Mouse (Mus musculus) adrenal gland, postnatal 10 days (tissue): Measurements from ENCODE around the gene Cldn7. TPM values are rescaled to one million over a fixed set of nuclear protein-coding genes. Genes with fewer than 3 reads are reported as not detected.
"Not testable (repeated sequence)": the region's sequence is repeated elsewhere in the genome, so short reads cannot be mapped to it uniquely, and the experiment has no call there.

ENCODE experiments used
- DNase-seq: peaks from one replicate; pipeline ENCODE4 v3.0.0; 2021; ENCODE audit warnings: mixed read lengths
- microRNA-seq: library from miRNA; unstranded; fragments of <30 nt; microRNA quantifications from one replicate; pipeline ENCODE4 v1.2.0, GENCODE M21; 2021
- total RNA-seq, 2 experiments: library from RNA; stranded (reverse); gene quantifications; 2 replicates each; pipeline ENCODE4 v1.2.3; 2021

Gene Cldn7
- total RNA-seq, 2 experiments from 2014 or later: 0.70 to 1.2 TPM

DNA sequence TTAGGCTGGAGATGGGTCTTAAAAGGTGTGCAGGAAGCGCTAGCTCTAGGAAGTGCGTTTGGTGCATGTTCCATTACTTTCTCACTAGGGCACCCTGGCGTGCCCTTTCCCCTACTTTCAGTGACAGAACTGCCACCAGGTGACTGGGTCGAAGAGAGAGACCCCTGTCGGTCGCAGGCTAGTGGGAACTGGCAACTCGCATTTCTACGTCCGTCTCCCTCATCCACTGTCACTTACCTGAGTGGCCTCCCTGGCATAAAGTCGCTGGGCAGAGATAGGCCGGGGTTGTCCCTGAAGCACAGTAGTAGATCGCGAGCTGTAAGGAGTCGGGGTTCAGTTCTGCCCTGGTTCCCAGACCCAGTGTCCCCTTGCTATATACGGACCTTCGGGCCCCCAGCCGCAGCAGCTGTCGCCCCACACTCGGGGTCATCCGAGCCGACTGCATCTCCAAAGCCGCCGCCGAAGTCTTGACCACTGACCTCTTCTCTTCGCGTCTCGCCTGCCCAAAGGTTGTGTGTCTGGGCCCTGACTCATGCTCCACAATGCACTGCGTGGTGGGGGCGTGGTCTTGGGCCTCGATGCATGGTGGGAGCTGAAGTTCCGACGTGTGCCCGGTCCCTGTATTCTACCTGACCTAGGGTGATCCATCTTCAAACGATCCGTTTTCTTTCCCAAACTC lies 50.4 kb downstream of the Cldn7 start, which contains the start of gene Acadvl:
TSS of gene Acadvl (minus strand) at position 532 of the 679 bp plus-strand sequence.
- peak; percentile 94 for DNase-seq

DNA sequence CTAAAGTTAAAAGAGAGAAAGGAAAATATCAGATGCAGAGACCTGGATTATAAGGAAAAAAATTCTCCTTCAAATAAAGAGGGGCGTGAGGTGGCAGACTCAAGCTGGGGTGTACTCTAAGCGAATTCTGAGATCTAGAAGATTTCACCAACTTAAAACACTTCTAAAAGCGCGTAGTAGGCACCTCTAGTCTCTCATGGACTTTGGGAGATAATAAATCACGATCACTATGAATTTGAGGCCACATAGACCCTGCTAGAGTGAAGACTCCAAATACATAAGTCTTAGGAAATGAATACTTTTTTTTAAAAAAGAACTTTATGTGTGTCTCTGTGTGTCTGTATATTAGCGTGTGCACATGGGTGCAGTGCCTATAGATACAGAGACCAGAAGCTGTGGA lies 51.1 kb downstream of the Cldn7 start:
- DNase-seq: no peak

DNA sequence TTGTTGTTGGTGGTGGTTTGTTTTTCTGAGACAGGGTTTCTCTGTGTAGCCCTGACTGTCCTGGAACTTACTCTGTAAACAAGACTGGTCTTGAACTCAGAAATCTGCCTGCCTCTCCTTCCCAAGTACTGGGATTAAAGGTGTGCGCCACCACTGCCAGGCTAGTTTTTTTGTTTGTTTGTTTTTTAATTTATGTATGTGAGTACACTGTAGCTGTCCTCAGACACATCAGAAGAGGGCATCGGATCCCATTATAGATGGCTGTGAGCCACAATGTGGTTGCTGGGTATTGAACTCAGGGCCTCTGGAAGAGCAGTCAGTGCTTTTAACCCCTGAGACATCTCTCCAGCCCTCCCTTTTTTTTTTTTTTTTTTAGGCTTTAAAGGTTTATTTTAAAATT lies 51.6 kb downstream of the Cldn7 start:
- not testable (repeated sequence) for DNase-seq

DNA sequence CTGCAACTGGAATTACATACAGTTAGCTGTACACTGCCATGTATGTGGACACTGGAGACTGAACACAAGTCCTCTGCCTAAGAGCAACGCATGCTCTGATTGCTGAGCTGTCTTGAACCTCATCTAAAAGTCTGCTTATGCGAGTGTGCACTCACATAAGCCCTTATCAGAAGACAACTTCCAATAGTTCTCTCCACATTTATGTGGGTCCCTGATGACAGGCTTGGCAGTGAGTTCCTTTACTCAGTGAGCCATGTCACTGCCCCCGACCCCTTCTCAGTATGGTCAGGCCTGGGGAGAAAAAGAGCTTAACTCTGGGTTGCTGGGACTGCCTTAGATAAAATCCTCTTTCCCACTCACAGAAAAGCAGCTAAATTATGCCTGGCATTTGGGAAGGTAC lies 52.1 kb downstream of the Cldn7 start, which contains the start of gene Dlg4:
TSS of gene Dlg4 (plus strand) at position 274 of the 400 bp plus-strand sequence.
- DNase-seq: no peak

DNA sequence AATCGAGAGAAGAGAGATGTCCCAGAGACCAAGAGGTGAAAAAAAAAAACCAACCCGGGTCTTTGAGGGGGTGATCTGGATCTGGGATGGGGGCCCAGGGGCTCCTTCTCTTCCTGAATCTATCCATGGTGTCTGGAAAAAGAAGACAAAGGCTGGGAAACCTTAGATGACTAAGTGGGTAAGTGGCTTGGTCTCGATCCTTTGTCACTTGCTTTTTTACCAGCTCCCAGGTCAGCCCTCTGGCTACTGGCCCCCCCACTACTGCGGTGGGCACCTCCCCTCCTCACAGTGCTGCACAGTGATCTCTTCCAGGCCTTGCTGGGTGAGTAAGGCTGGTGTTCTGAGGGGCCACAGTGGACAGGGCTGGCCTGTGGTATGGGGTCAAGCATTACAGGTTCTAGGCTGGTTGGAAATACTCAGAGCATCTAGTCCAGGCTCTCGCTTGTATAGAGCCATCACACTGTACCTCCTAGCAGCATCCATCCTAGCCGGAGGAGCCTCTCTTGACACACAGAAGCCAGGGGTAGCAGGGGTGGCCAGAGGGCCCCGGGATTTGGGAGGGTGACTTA lies 52.7 kb downstream of the Cldn7 start:
- DNase-seq: no peak

Small RNAs within 50 kb of the gene (microRNA-seq; reads per million reads assigned to microRNA genes)
- gene Gm44349 (not detected), gene Mir324 (5,227 reads per million, percentile 89 among the genes with 10 or more reads in this experiment)

Other genes with a start within 250 kb of the Cldn7 start
- 10 to 100 TPM; 53.9 to 67.5 TPM for gene Polr2a, start 206.1 kb upstream of the Cldn7 start, total RNA-seq
- gene Slc35g3, start 202.8 kb upstream of the Cldn7 start, total RNA-seq: not detected
- gene Zbtb4, start 198.9 kb upstream of the Cldn7 start, total RNA-seq: 10 to 100 TPM; 35.5 to 41.2 TPM
- gene Chrnb1, start 168.8 kb upstream of the Cldn7 start, total RNA-seq: 1 to 10 TPM; 2.3 to 7.9 TPM
- gene Fgf11, start 162.9 kb upstream of the Cldn7 start, total RNA-seq: 1 to 10 TPM; 2.4 to 3.8 TPM
- gene Tmem102, start 159.2 kb upstream of the Cldn7 start, total RNA-seq: 1 to 10 TPM; 1.0 TPM
- not detected for gene Gm39566, start 149.5 kb upstream of the Cldn7 start, total RNA-seq
- gene Spem2, start 146.3 kb upstream of the Cldn7 start, total RNA-seq: not detected
- not detected for gene Spem1, start 142.6 kb upstream of the Cldn7 start, total RNA-seq
- 10 to 100 TPM; 17.3 to 23.5 TPM for gene Nlgn2, start 127.0 kb upstream of the Cldn7 start, total RNA-seq
- 100 to 1,000 TPM; 137 to 145 TPM for gene Tmem256, start 126.3 kb upstream of the Cldn7 start, total RNA-seq
- 10 to 100 TPM; 49.2 to 59.2 TPM for gene Plscr3, start 118.4 kb upstream of the Cldn7 start, total RNA-seq
- gene Tnk1, start 106.0 kb upstream of the Cldn7 start, total RNA-seq: under 1 TPM; 0.12 to 0.24 TPM
- gene Tmem95, start 86.8 kb upstream of the Cldn7 start, total RNA-seq: not detected
- 1 to 10 TPM; 4.1 to 4.2 TPM for gene Kctd11, start 83.4 kb upstream of the Cldn7 start, total RNA-seq
- gene Acap1, start 69.2 kb upstream of the Cldn7 start, total RNA-seq: 1 to 10 TPM; 4.3 to 4.7 TPM
- gene 2810408A11Rik, start 63.8 kb upstream of the Cldn7 start, total RNA-seq: 1 to 10 TPM; 3.1 to 3.2 TPM
- gene Neurl4, start 63.7 kb upstream of the Cldn7 start, total RNA-seq: 10 to 100 TPM; 33.6 to 48.1 TPM
- 10 to 100 TPM; 42.3 to 43.1 TPM for gene Gps2, start 50.9 kb upstream of the Cldn7 start, total RNA-seq
- 100 to 1,000 TPM; 578 to 644 TPM for gene Eif5a, start 42.8 kb upstream of the Cldn7 start, total RNA-seq
- 10 to 100 TPM; 19.6 to 44.5 TPM for gene Ybx2, start 29.0 kb upstream of the Cldn7 start, total RNA-seq
- 10 to 100 TPM; 67.6 to 81.9 TPM for gene Slc2a4, start 16.6 kb upstream of the Cldn7 start, total RNA-seq
- gene Ctdnep1, start 16.4 kb downstream of the Cldn7 start, total RNA-seq: 100 to 1,000 TPM; 117 to 148 TPM
- gene Elp5, start 17.7 kb downstream of the Cldn7 start, total RNA-seq: 10 to 100 TPM; 66.8 to 71.4 TPM
- 100 to 1,000 TPM; 339 to 345 TPM for gene Gabarap, start 26.4 kb downstream of the Cldn7 start, total RNA-seq
- gene Phf23, start 31.0 kb downstream of the Cldn7 start, total RNA-seq: 10 to 100 TPM; 43.5 to 50.5 TPM
- gene Dvl2, start 35.8 kb downstream of the Cldn7 start, total RNA-seq: 10 to 100 TPM; 15.7 to 23.0 TPM
- 1,000 to 10,000 TPM; 1,467 to 1,540 TPM for gene Acadvl, start 50.6 kb downstream of the Cldn7 start, total RNA-seq
- 10 to 100 TPM; 29.9 to 37.6 TPM for gene Dlg4, start 52.2 kb downstream of the Cldn7 start, total RNA-seq
- gene Asgr1, start 89.3 kb downstream of the Cldn7 start, total RNA-seq: 10 to 100 TPM; 35.0 to 76.1 TPM
- 10 to 100 TPM; 17.1 to 37.9 TPM for gene Asgr2, start 127.9 kb downstream of the Cldn7 start, total RNA-seq
- 1 to 10 TPM; 2.1 to 2.5 TPM for gene Mgl2, start 165.6 kb downstream of the Cldn7 start, total RNA-seq
- gene Clec10a, start 191.4 kb downstream of the Cldn7 start, total RNA-seq: 1 to 10 TPM; 4.6 to 5.1 TPM
- gene Slc16a11, start 248.0 kb downstream of the Cldn7 start, total RNA-seq: 1 to 10 TPM; 1.3 to 2.5 TPM